In the genomic region with DNA sequence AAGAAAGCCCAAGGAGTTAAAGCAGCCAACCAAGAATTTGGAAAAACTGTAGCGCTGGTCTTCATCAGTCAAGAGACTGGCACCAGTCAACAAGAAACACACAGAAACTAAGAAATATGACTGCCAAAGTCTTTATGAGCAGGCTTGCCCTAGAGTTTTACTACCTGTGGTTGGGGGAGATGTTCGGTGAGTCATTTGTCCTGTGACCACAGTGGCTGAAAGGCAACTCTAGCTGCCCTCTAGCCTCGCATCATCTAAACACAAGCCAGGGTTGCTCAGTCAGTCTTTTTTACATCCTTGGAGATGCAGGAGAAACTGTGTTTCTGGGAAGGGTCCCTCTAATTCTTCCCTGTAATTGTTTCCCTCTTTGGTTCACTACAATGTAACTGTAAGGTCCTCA, we compare ENCODE assay signal across 13 mouse cellular contexts. TPM values are rescaled to one million over a fixed set of nuclear protein-coding genes. Genes with fewer than 3 reads are reported as not detected.
DNase-seq lines count a peak whose midpoint lies in the region.
"Had no signal": no experiment of that assay in that cellular context is flagged by ENCODE, and none has a peak within 500 bp of the region (broad histone marks: within the 10 kb centered on the region; RNA-seq: fewer than 3 reads in every experiment).

No protein-coding gene starts in this region.

- peak; percentile 54 for DNase-seq in 3T3-L1 (ENCODE audit: low read depth, low spot score)
- peak; percentile 10 for DNase-seq in induced T-regulatory cell, adult 2 months (ENCODE audit: low read depth)
- DNase-seq in spleen, postnatal 14 days (ENCODE audit: low spot score in 2 of 2) = no peak
- no peak for DNase-seq in gastrocnemius, postnatal 4 days (ENCODE audit: low spot score in 2 of 2)
- no peak for DNase-seq in embryo, embryonic 10 days (ENCODE audit: low spot score)
- DNase-seq: adrenal gland, postnatal 14 days; adrenal gland, postnatal 36 days; B cell, adult 2 months; cerebellum, adult 11-12 months; cerebellum, adult 2 months; cerebellum, postnatal 10 days; cerebellum, postnatal 25 days; embryo, embryonic 11 days had no signal

RNA-seq across cellular contexts. Expression of gene B3glct, which starts 0.8 kb away (rescaled TPM):
- total RNA-seq in gastrocnemius, postnatal 4 days (2021) = 10 to 100 TPM; 10.3 to 11.5 TPM

RNA-seq across cellular contexts. Expression of gene Hsph1, which starts 41.0 kb away (rescaled TPM):
- 10 to 100 TPM; 34.9 to 38.7 TPM for total RNA-seq in gastrocnemius, postnatal 4 days (2021)

Comparison
In these comparisons a context has a peak if more than half of its experiments do, and no peak if none do; other contexts are left out.
1. DNase-seq: peak in 3T3-L1 (single experiment) and induced T-regulatory cell, adult 2 months (single experiment); none in spleen, postnatal 14 days (0 of 2), gastrocnemius, postnatal 4 days (0 of 2) and embryo, embryonic 10 days (single experiment).